ENCODE assay signal across 1 mouse cellular context in the genomic region with DNA sequence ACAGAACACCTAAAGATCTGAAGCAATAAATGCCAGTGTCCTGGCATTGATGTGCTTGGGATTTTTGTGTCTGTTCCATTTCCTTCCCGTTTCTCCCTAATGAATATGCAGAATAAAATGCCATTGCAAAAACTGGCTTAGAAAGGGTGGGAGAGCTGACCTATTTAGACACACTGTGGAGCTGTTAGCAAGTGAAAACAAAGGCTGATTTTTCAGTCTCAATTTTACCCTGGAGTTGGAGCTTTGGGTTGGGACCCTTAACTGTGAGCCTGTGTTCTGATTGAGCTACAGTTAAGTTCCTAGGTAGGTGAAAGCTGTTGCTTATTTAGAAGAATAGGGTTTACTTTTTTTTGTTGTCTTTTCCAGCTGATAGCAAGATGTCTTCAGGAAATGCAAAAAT.
TF ChIP-seq lines count a peak whose summit lies in the region.

No protein-coding gene starts in this region.

TF ChIP-seq in CH12.LX, 34 proteins besides CTCF, POLR2A, EP300 and RAD21:
- TF ChIP-seq HCFC1 (IDR thresholded peaks at IDR 0.05; ENCODE audit: low read depth, low read length) (no peak), GABPA (IDR thresholded peaks at IDR 0.05; ENCODE audit: insufficient replicate concordance, low read depth, low read length) (no peak), MAFK (IDR thresholded peaks at IDR 0.05; ENCODE audit: insufficient replicate concordance, low read length) (no peak), JUN (IDR thresholded peaks at IDR 0.05; ENCODE audit: insufficient read depth, low read depth, low read length) (no peak), JUND (conservative IDR thresholded peaks at IDR 0.05; ENCODE audit: low read depth, low read length) (no peak), UBTF (IDR thresholded peaks at IDR 0.05; ENCODE audit: low read depth, low read length) (no peak), ELF1 (IDR thresholded peaks at IDR 0.05; ENCODE audit: low read depth, low read length) (no peak), CHD2 (IDR thresholded peaks at IDR 0.05; ENCODE audit: low read length) (no peak), SMC3 (IDR thresholded peaks at IDR 0.05; ENCODE audit: low read depth, low read length) (no peak), MEF2A (IDR thresholded peaks at IDR 0.05; ENCODE audit: borderline replicate concordance, low read depth, low read length) (no peak)
